ENCODE assay signal across 27 mouse cellular contexts in genomic region chr7:25098169-25098568, GRCm38 (mm10).
"Had no signal": no experiment of that assay in that cellular context is flagged by ENCODE, and none has a peak within 500 bp of the region (broad histone marks: within the 10 kb centered on the region; RNA-seq: fewer than 3 reads in every experiment).

No protein-coding gene starts in this region.

- H3K36me3 ChIP-seq: heart, embryonic 10.5 days; heart, embryonic 12.5 days; intestine, embryonic 15.5 days; kidney, embryonic 15.5 days; limb, embryonic 13.5 days; limb, embryonic 15.5 days; liver, embryonic 12.5 days had no signal

- H3K27ac ChIP-seq: gastrocnemius, adult 2 months; heart, embryonic 10.5 days; hindbrain, embryonic 10.5 days; hindbrain, embryonic 12.5 days; hindbrain, embryonic 14.5 days; intestine, embryonic 15.5 days; kidney, embryonic 15.5 days; kidney, postnatal 0 days; limb, embryonic 13.5 days; limb, embryonic 15.5 days; liver, embryonic 12.5 days had no signal

- DNase-seq: gastrocnemius, adult 2 months; gastrocnemius, postnatal 10 days; gastrocnemius, postnatal 25 days; heart, adult 18-20 months; heart, postnatal 10 days; heart, postnatal 4 days; kidney, adult 2 months; kidney, adult 9 months; kidney, postnatal 14 days; kidney, postnatal 36 days; layer of hippocampus, adult 9-11 months; layer of hippocampus, postnatal 36 days; left cerebral cortex, postnatal 4 days had no signal

- ATAC-seq: hindbrain, embryonic 16.5 days; inflammation-experienced regulatory T-cells, adult 6 months; intestine, embryonic 15.5 days; intestine, postnatal 0 days; liver, embryonic 12.5 days had no signal

- H3K27me3 ChIP-seq: kidney, embryonic 15.5 days; limb, embryonic 15.5 days had no signal

- H3K4me3 ChIP-seq: gastrocnemius, adult 2 months; heart, embryonic 10.5 days; heart, embryonic 12.5 days; hindbrain, embryonic 10.5 days; hindbrain, embryonic 12.5 days; intestine, embryonic 15.5 days; kidney, embryonic 15.5 days; limb, embryonic 13.5 days; limb, embryonic 15.5 days; liver, embryonic 12.5 days had no signal

- H3K4me1 ChIP-seq: intestine, embryonic 15.5 days; kidney, embryonic 15.5 days; limb, embryonic 15.5 days; liver, embryonic 12.5 days had no signal
